Mouse (Mus musculus): Measurements from ENCODE around the gene Git1. TPM values are rescaled to one million over a fixed set of nuclear protein-coding genes. Genes with fewer than 3 reads are reported as not detected.

Gene Git1
- polyA plus RNA-seq, 1 experiment from 2014 or later: 18.1 TPM

DNA sequence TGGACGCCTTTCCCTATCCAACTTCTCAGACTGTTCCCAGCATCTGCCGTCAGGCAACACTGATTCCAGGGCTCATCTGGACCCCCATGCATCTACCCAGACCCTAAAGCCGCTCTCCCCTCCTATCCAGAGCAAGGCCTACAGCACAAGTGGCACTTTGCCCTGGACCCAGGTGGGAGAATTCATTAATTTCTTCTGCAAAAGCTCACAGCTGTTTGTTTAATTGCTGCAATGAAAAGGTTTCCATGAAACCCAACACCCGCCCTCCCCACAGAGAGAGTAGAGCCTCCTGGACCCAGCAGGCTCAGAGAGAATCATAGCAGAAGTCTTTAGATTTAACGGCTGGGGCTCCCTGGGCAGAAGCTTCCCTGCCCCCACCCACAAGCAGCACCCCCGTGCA, 8.1 kb upstream of the Git1 start:
- no peak overlapping the region for H3K27ac ChIP-seq (replicated peaks)
- H3K4me1 ChIP-seq (replicated peaks): peaks cover 61% of the 10 kb centered on the region
- peak overlapping the region; percentile 21 for H3K4me2 ChIP-seq
- H3K9me3 ChIP-seq: no peaks in the 10 kb centered on the region
- WGBS: 34% methylated on average over 6 of the region's 6 CpGs
- no peak for ATAC-seq (ENCODE audit: low FRiP score, low read depth)
- H3K27me3 ChIP-seq: no peaks in the 10 kb centered on the region
- no peak overlapping the region for H3K4me3 ChIP-seq
- no peak overlapping the region for H3K9ac ChIP-seq
- H3K36me3 ChIP-seq: no peaks in the 10 kb centered on the region

DNA sequence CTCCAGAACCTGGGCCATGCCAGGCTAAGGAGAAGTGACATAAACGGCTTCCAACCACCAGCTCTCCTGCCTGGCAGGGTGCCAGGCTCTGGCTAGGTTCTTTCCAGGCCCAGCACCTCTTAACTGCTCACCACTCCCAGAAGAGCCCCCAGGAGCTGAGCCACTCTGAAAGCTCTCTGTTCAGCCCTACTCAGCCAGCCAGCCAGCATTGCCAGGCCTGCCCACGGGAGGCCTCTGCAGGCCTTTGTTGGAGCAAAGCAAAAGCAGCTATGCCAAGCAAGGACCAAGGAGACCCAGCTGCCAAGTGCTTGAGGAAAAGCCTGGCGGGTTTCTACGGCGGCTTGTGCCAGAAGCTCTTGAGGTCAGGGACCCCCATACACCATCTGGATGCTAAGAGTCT, 6.6 kb upstream of the Git1 start:
- H3K36me3 ChIP-seq: no peaks in the 10 kb centered on the region
- H3K27me3 ChIP-seq: no peaks in the 10 kb centered on the region
- WGBS: 27% methylated on average over 5 of the region's 5 CpGs
- H3K4me3 ChIP-seq: peak overlapping the region; percentile 90
- no peaks in the 10 kb centered on the region for H3K9me3 ChIP-seq
- H3K9ac ChIP-seq: peak overlapping the region; percentile 25; the same call in 1 of the 2 replicates
- peak overlapping the region; percentile 95 for H3K4me2 ChIP-seq
- peaks cover 77% of the 10 kb centered on the region for H3K4me1 ChIP-seq (replicated peaks)
- H3K27ac ChIP-seq (replicated peaks): peak overlapping the region; percentile 61
- no peak for ATAC-seq (ENCODE audit: low FRiP score, low read depth)

DNA sequence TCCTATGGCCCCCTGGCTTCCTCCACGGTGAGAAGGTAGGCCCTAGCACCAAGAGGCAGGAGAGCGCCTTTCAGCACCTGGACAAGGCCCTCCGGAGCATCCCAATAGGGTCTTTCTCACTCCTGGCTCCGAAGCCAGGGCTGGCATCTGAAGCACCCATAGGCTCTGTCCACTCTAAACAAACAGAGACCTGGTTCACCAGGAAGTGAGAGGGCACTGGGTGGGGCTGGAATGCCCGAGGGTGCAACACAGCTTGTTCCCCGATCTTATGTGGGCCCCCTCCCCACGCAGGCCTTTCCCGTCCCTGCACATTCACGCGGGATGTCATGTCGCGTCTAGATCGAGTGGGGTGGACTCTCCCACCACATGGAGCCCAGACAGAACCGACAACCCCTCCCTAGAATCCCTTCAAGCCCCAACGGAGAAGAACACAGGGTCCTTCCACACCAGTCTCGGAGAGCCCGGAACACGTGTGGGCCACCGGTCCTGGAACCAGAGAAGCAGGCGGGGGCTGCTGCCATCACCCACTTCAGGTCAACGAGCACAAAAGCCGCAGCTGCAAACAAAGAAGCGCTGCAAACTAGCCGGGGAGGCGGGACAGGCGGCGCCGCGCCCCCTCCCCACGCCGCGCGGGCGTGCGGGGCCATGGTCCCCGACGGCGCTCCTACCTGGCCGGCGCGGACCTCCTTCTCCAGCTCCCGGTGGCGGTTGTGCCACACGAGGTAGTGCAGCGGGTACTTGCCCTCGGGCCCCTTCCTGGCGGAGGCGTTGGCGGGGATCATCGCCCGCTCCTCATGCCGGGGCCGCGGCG, 4.4 kb upstream of the Git1 start:
- Histone ChIP-seq H3K36me3 (no peaks in the 10 kb centered on the region), H3K9me3 (no peaks in the 10 kb centered on the region), H3K27ac (replicated peaks) (peak overlapping the region; percentile 91), H3K4me1 (replicated peaks) (peaks cover 74% of the 10 kb centered on the region), H3K9ac (peak overlapping the region; percentile 97), H3K4me3 (peak overlapping the region; percentile 90), H3K27me3 (no peaks in the 10 kb centered on the region), H3K4me2 (peak overlapping the region; percentile 95)
- no peak for ATAC-seq (ENCODE audit: low FRiP score, low read depth)
- WGBS: 2% methylated on average over 50 of the region's 55 CpGs

DNA sequence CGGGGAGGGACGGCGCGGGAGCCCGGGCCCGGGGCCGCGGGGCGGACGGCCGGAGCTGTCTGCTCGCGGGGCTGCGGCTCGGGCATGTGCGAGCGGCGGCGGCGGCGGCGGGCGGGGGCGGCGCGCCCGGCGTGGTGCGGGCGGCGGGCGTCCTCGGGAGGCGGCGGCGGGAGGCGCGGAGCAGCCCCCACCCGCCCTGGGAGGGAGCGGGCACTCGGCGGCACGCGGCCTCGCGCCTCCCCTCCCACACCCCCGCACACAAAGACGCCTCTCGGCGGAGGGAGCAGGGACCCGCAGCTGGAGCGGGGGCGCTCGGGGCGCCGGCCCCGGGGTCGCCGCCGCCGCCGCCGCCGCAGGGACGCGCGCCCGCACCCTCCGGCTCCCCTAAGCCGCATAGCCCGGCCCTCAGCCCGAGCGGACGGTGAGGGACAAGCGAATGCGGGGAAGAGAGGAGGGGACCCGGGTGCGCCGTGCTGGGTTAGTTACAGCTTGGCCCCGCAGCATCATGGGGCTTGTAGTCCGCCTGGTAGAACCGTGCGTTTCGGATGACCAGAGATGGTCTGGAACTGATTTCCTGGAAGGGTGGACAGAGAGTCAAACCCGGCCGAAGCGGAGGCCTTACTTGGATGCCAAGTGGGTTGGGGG, 3.6 kb upstream of the Git1 start, which contains the start of gene Ankrd13b:
Ankrd13b (minus strand) TSS at position 88 of the 645 bp plus-strand sequence.
- peak; percentile 69 for ATAC-seq (ENCODE audit: low FRiP score, low read depth)
- Histone ChIP-seq H3K4me1 (replicated peaks) (peaks cover 81% of the 10 kb centered on the region), H3K36me3 (no peaks in the 10 kb centered on the region), H3K4me2 (peak within 1 kb of the TSS; percentile 95), H3K27ac (replicated peaks) (peak within 1 kb of the TSS; percentile 91), H3K9ac (peak within 1 kb of the TSS; percentile 97), H3K27me3 (no peaks in the 10 kb centered on the region), H3K9me3 (no peaks in the 10 kb centered on the region), H3K4me3 (peak within 1 kb of the TSS; percentile 90)
- under 1% methylated on average over 48 of the region's 87 CpGs for WGBS

DNA sequence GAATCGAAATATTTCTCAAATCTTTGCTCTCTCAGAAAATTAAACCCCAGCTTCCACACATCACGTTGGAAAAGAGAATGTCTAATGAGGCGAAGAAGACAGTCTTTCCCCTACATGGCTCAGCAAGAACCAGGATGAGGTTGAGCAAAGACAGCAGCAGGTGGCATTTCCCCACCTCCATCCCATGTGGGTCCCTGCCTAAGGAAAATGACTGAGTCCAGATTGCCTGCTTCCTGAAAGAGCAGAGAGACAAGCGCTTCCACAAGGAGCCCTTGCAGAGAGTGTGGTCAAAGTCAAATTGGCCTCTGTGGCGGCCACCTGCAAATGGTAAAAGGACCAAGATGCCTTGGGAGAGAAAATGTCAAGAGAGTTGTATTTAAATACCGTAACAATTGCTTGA, 2.9 kb upstream of the Git1 start:
- Histone ChIP-seq H3K27ac (replicated peaks) (peak overlapping the region; percentile 91), H3K9me3 (no peaks in the 10 kb centered on the region), H3K27me3 (no peaks in the 10 kb centered on the region), H3K9ac (peak overlapping the region; percentile 97; the same call in 1 of the 2 replicates), H3K4me3 (peak overlapping the region; percentile 90), H3K4me2 (peak overlapping the region; percentile 95), H3K36me3 (no peaks in the 10 kb centered on the region), H3K4me1 (replicated peaks) (peaks cover 82% of the 10 kb centered on the region)
- WGBS: 61% methylated on average over 6 of the region's 6 CpGs
- ATAC-seq (ENCODE audit: low FRiP score, low read depth): no peak

DNA sequence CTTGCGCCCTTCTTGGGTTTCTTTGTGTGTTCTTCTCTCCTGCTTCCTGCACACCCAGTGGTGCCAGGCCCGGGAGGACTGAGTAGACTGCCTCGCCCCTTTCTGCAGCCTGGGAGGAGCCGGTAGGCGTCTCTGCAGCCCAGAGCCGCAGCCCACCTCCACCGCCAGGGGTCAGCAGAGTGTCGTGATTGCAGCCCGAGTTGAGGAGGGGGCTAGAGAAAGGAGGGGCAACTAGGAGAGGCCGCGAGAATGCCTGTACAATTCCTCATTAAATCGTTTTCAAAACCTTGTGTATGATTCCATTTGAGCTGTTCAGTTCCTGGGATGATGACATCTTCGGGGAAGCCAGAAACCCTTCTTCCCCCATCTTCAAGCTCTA, 2.2 kb upstream of the Git1 start:
- WGBS: under 1% methylated on average over 13 of the region's 13 CpGs
- Histone ChIP-seq H3K4me1 (replicated peaks) (peaks cover 82% of the 10 kb centered on the region), H3K27ac (replicated peaks) (peak overlapping the region; percentile 91), H3K36me3 (no peaks in the 10 kb centered on the region), H3K27me3 (no peaks in the 10 kb centered on the region), H3K9me3 (no peaks in the 10 kb centered on the region), H3K4me2 (peak overlapping the region; percentile 95), H3K9ac (peak overlapping the region; percentile 97; the same call in 1 of the 2 replicates), H3K4me3 (peak overlapping the region; percentile 90)
- peak; percentile 66 for ATAC-seq (ENCODE audit: low FRiP score, low read depth)

DNA sequence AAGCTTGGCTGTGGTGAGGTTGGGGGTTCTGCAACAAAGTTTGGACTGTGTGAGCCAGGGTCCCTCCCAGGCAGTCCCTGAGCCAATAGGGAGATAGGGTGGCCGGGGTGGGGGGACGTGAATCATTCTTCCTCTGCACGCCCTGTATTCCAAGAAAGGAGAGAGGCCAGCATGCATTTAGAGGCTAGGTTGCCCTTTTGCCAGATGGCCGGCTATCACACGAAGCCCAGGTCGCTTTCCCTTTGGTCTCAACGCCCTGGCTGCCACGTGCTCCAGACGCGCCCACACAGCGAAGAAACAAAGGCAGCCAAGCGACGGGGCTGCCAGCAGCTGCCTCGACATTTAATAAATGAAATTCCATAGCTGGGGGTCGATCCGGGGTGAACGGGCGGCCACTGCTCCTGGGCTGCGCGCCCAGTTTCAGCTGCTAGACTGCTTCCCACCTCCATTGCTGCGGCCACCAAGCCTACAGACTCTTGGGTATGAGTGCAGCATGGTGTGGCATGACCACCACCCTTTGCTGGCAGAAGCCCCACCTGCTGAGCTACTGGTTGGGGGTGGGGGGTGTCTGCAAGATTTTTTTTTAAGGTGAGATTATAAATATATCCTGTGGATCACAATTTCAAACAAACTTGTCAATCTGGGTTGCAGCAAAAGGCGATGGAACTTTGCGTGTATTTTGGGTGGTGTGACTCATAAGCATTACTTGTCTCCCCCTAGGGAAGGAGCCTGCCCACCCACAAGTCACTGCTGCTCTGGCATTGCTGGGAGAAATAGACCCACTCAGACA, 1.7 kb upstream of the Git1 start:
- H3K27ac ChIP-seq (replicated peaks): peak overlapping the region; percentile 91
- WGBS: under 1% methylated on average over 23 of the region's 23 CpGs
- H3K4me3 ChIP-seq: peak overlapping the region; percentile 90
- H3K4me2 ChIP-seq: peak overlapping the region; percentile 95
- peaks cover 76% of the 10 kb centered on the region for H3K4me1 ChIP-seq (replicated peaks)
- H3K9me3 ChIP-seq: no peaks in the 10 kb centered on the region
- no peaks in the 10 kb centered on the region for H3K27me3 ChIP-seq
- peak; percentile 57 for ATAC-seq (ENCODE audit: low FRiP score, low read depth)
- peak overlapping the region; percentile 91 for H3K9ac ChIP-seq
- H3K36me3 ChIP-seq: no peaks in the 10 kb centered on the region

DNA sequence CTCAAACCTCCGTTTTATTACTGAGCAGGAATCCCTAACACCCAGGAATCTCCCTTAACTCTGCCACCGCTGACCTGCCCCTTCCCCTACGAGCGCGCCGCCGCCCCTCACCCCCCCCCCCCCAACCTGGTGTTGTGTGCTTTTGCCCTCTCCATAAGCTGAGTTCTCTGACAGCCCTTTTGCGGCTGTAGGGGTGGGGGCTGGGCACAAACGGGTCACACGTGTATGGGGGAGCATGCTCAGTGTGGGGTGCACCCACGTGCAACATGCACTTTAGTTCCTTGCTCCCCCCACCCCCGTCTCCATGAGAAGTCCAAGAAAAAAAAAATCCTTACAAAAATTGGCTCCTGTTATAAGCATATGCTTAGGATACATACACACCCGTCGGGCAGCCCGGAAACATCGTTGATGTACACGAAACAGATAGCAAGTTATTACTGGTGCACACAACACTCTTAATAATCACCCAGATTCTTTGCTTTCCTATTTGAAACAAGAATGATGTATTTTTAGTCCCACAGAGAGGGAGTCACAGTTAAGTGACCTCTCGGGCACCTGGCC, 971 bp upstream of the Git1 start:
- H3K27me3 ChIP-seq: no peaks in the 10 kb centered on the region
- H3K4me1 ChIP-seq (replicated peaks): peaks cover 76% of the 10 kb centered on the region
- WGBS: under 1% methylated on average over 13 of the region's 18 CpGs

DNA sequence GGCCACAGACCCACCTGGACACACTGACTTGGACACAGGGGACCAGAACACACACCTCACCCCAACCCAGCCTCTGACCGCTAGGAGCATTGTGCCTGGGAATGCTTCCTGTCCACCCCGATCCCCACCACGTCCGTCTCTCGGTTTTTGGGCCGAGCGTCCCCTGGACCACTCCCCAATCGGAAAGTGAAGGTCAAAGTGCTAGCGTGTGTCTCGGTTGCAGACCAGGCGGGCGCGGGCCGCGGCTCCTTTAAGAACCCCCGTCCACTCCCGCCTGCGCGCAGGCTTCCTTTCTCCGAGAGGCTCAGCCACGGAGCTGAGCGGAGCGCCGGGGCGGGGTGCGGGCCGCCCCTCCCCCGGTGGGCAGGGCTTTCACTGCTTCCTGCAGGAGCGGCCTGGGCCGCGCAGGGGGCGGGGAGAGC, 440 bp upstream of the Git1 start:
- H3K4me1 ChIP-seq (replicated peaks): peaks cover 76% of the 10 kb centered on the region
- under 1% methylated on average over 30 of the region's 32 CpGs for WGBS

More for the DNA sequence above, 971 bp upstream of the Git1 start:
- peak overlapping the region; percentile 95 for H3K4me2 ChIP-seq
- peak overlapping the region; percentile 91 for H3K27ac ChIP-seq (replicated peaks)
- no peaks in the 10 kb centered on the region for H3K36me3 ChIP-seq
- H3K9me3 ChIP-seq: no peaks in the 10 kb centered on the region
- peak overlapping the region; percentile 90 for H3K4me3 ChIP-seq
- ATAC-seq (ENCODE audit: low FRiP score, low read depth): no peak
- H3K9ac ChIP-seq: peak overlapping the region; percentile 91

DNA sequence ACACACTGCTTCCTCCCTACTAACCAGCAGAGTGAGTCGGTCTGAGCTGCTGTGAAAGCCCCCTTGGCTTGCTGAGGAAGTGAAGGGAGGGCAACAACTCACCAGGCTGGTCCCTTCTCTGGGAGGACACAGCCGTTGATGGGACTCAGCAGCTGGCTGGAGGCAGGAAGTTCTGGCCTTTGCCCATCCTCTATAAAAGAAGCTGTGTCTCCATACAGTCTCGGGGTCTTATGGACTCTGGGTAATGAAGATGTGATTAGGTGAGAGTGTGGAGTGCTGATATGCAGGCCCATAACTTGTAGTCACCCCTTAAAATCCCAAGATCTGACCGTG, 948 bp downstream of the Git1 start:
- Histone ChIP-seq H3K27me3 (no peaks in the 10 kb centered on the region), H3K36me3 (0 out of 2 replicates have a peak, but pooled peaks cover 2% of the 10 kb centered on the region), H3K9me3 (no peaks in the 10 kb centered on the region), H3K4me1 (replicated peaks) (peaks cover 73% of the 10 kb centered on the region), H3K4me3 (peak overlapping the region; percentile 90), H3K27ac (replicated peaks) (peak overlapping the region; percentile 90), H3K9ac (peak overlapping the region; percentile 91), H3K4me2 (peak overlapping the region; percentile 95)
- no peak for ATAC-seq (ENCODE audit: low FRiP score, low read depth)
- 34% methylated on average over 4 of the region's 4 CpGs for WGBS

More for the DNA sequence above, 440 bp upstream of the Git1 start:
- Histone ChIP-seq H3K27me3 (no peaks in the 10 kb centered on the region), H3K4me2 (peak overlapping the region; percentile 95), H3K9ac (peak overlapping the region; percentile 91), H3K9me3 (no peaks in the 10 kb centered on the region), H3K36me3 (no peaks in the 10 kb centered on the region), H3K27ac (replicated peaks) (peak overlapping the region; percentile 91), H3K4me3 (peak overlapping the region; percentile 90)
- peak; percentile 79 for ATAC-seq (ENCODE audit: low FRiP score, low read depth)

DNA sequence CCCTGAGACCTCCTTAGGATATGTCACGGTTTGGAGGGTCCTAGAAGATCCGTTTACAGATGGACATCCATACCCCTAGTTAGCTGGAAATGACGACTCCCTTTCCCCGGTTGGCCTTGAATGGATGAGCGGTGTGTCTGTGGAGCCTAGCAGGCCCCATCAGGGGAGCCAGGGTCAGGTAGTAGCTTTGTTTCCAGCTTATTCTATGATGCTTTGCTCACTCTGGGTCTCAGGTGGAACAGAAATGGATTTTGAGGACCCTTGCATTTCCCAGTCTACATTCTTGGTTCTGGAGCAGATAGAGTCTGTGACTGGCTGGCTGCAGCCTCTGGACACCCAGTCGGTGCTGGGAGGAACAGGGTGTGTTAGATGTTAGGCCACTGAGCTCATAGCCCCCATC, 1.4 kb downstream of the Git1 start:
- WGBS: 75% methylated on average over 6 of the region's 6 CpGs
- Histone ChIP-seq H3K27ac (replicated peaks) (no peak overlapping the region), H3K9ac (peak overlapping the region; percentile 91), H3K4me1 (replicated peaks) (peaks cover 73% of the 10 kb centered on the region), H3K9me3 (no peaks in the 10 kb centered on the region), H3K36me3 (peaks cover 6% of the 10 kb centered on the region; the same call in 1 of the 2 replicates), H3K27me3 (no peaks in the 10 kb centered on the region), H3K4me2 (peak overlapping the region; percentile 95), H3K4me3 (peak overlapping the region; percentile 90)
- ATAC-seq (ENCODE audit: low FRiP score, low read depth): no peak
